Mouse (Mus musculus): ENCODE results near the gene Btbd9.

Gene Btbd9

GRCm38 (mm10) chr17:30195591-30196183, 380.6 kb downstream of the Btbd9 start:
- peak in 1 of 2 experiments; percentile 3 for DNase-seq

GRCm38 (mm10) chr17:30194629-30195445, 381.5 kb downstream of the Btbd9 start:
- DNase-seq: peak in 1 of 2 experiments; percentile 27

- peak in 1 of 2 experiments; percentile 1 for DNase-seq
Observed at GRCm38 (mm10) chr17:30194091-30194490, 382.2 kb downstream of the Btbd9 start.

GRCm38 (mm10) chr17:30193615-30194014, 382.7 kb downstream of the Btbd9 start:
- DNase-seq: peak in 1 of 2 experiments; percentile 0

GRCm38 (mm10) chr17:30192416-30193005, 383.8 kb downstream of the Btbd9 start:
- peak; percentile 1 to 6 for DNase-seq

GRCm38 (mm10) chr17:30191097-30191640, 385.1 kb downstream of the Btbd9 start:
- DNase-seq: peak; percentile 3 to 5

GRCm38 (mm10) chr17:30188031-30188981, 388.0 kb downstream of the Btbd9 start:
- peak; percentile 39 to 52 for DNase-seq

- DNase-seq: no peak
Observed at GRCm38 (mm10) chr17:30187581-30187980, 388.7 kb downstream of the Btbd9 start.

- DNase-seq: no peak
Observed at GRCm38 (mm10) chr17:30187154-30187553, 389.1 kb downstream of the Btbd9 start.

- DNase-seq: peak; percentile 72 to 77
Observed at GRCm38 (mm10) chr17:30183561-30183960, 392.7 kb downstream of the Btbd9 start.

GRCm38 (mm10) chr17:30182063-30182462, 394.2 kb downstream of the Btbd9 start:
- DNase-seq: no peak

GRCm38 (mm10) chr17:30181554-30181953, 394.7 kb downstream of the Btbd9 start:
- no peak for DNase-seq

GRCm38 (mm10) chr17:30180197-30180596, 396.1 kb downstream of the Btbd9 start:
- no peak for DNase-seq

GRCm38 (mm10) chr17:30178402-30178801, 397.9 kb downstream of the Btbd9 start:
- peak; percentile 53 to 59 for DNase-seq

GRCm38 (mm10) chr17:30177435-30177834, 398.9 kb downstream of the Btbd9 start:
- peak; percentile 73 to 84 for DNase-seq

Data from cerebellum, adult 18-20 months (tissue).